Mouse (Mus musculus): Measurements from ENCODE around the gene Hist1h1d. TPM values are rescaled to one million over a fixed set of nuclear protein-coding genes. Genes with fewer than 3 reads are reported as not detected.

The Hist1h1d gene
- polyA plus RNA-seq, 1 experiment, result 0.77 TPM

Other genes starting within 250 kb of the Hist1h1d start
- 0.45 and 1.00 TPM in 2 replicates for gene Zfp322a, start 184.1 kb upstream of the Hist1h1d start, polyA plus RNA-seq (2012)
- gene Abt1, start 129.4 kb upstream of the Hist1h1d start, polyA plus RNA-seq (2012), result 10.5 and 13.8 TPM in 2 replicates
- not detected in 2 replicates for gene Btn1a1, start 87.4 kb upstream of the Hist1h1d start, polyA plus RNA-seq (2012)
- gene Btn2a2, start 64.4 kb upstream of the Hist1h1d start, polyA plus RNA-seq (2012), result not detected in 2 replicates
- 33.5 and 38.6 TPM in 2 replicates for gene Hist1h4h, start 22.2 kb upstream of the Hist1h1d start, polyA plus RNA-seq (2012)
- gene Hist1h2af, start 19.4 kb upstream of the Hist1h1d start, polyA plus RNA-seq (2012), result 81.4 and 86.9 TPM in 2 replicates
- 19.0 and 22.6 TPM in 2 replicates for gene Hist1h3g, start 17.8 kb upstream of the Hist1h1d start, polyA plus RNA-seq (2012)
- 2.5 and 3.3 TPM in 2 replicates for gene Hist1h2bh, start 9.9 kb upstream of the Hist1h1d start, polyA plus RNA-seq (2012)
- gene Hist1h3f, start 9.2 kb upstream of the Hist1h1d start, polyA plus RNA-seq (2012), result 5.5 and 6.8 TPM in 2 replicates
- 13.2 and 18.3 TPM in 2 replicates for gene Hist1h4f, start 1.6 kb upstream of the Hist1h1d start, polyA plus RNA-seq (2012)
- gene Hist1h3e, start 9.1 kb downstream of the Hist1h1d start, polyA plus RNA-seq (2012), result 18.9 and 21.1 TPM in 2 replicates
- 16.2 and 16.7 TPM in 2 replicates for gene Hist1h2ae, start 18.0 kb downstream of the Hist1h1d start, polyA plus RNA-seq (2012)
- 46.4 and 66.4 TPM in 2 replicates for gene Hist1h2bg, start 18.1 kb downstream of the Hist1h1d start, polyA plus RNA-seq (2012)
- 3.1 and 11.2 TPM in 2 replicates for gene Hist1h2bf, start 20.9 kb downstream of the Hist1h1d start, polyA plus RNA-seq (2012)
- gene Hist1h2ad, start 21.1 kb downstream of the Hist1h1d start, polyA plus RNA-seq (2012), result 5.5 and 5.7 TPM in 2 replicates
- gene Hist1h3d, start 22.5 kb downstream of the Hist1h1d start, polyA plus RNA-seq (2012), result 6.4 and 7.1 TPM in 2 replicates
- gene Hist1h4d, start 28.3 kb downstream of the Hist1h1d start, polyA plus RNA-seq (2012), result 9.9 and 17.2 TPM in 2 replicates
- gene Hist1h2be, start 67.9 kb downstream of the Hist1h1d start, polyA plus RNA-seq (2012), result 0.79 and 1.1 TPM in 2 replicates
- gene Hist1h1e, start 69.3 kb downstream of the Hist1h1d start, polyA plus RNA-seq (2012), result 9.0 and 14.7 TPM in 2 replicates
- 7.2 TPM in 2 replicates for gene Hist1h2ac, start 130.7 kb downstream of the Hist1h1d start, polyA plus RNA-seq (2012)
- 66.3 and 70.6 TPM in 2 replicates for gene Hist1h2bc, start 130.9 kb downstream of the Hist1h1d start, polyA plus RNA-seq (2012)
- 0.27 TPM in 1 of 2 replicates, not detected in the other for gene Hist1h1t, start 142.6 kb downstream of the Hist1h1d start, polyA plus RNA-seq (2012)
- 4.5 and 10.6 TPM in 2 replicates for gene Hist1h4c, start 145.2 kb downstream of the Hist1h1d start, polyA plus RNA-seq (2012)
- 8.0 and 15.2 TPM in 2 replicates for gene Hfe, start 157.6 kb downstream of the Hist1h1d start, polyA plus RNA-seq (2012)
- gene Hist1h1c, start 185.5 kb downstream of the Hist1h1d start, polyA plus RNA-seq (2012), result 100 and 116 TPM in 2 replicates
- gene Hist1h3c, start 192.3 kb downstream of the Hist1h1d start, polyA plus RNA-seq (2012), result 20.1 and 23.0 TPM in 2 replicates
- gene Hist1h2bb, start 193.5 kb downstream of the Hist1h1d start, polyA plus RNA-seq (2012), result 11.2 and 22.3 TPM in 2 replicates
- 17.6 and 35.4 TPM in 2 replicates for gene Hist1h2ab, start 197.9 kb downstream of the Hist1h1d start, polyA plus RNA-seq (2012)
- 9.2 and 14.4 TPM in 2 replicates for gene Hist1h3b, start 199.0 kb downstream of the Hist1h1d start, polyA plus RNA-seq (2012)
- gene Hist1h4b, start 203.8 kb downstream of the Hist1h1d start, polyA plus RNA-seq (2012), result 13.8 and 16.1 TPM in 2 replicates
- gene Hist1h4a, start 208.0 kb downstream of the Hist1h1d start, polyA plus RNA-seq (2012), result 16.8 and 23.1 TPM in 2 replicates
- gene Hist1h3a, start 209.1 kb downstream of the Hist1h1d start, polyA plus RNA-seq (2012), result 21.7 and 27.6 TPM in 2 replicates
- gene Hist1h1a, start 210.4 kb downstream of the Hist1h1d start, polyA plus RNA-seq (2012), result 1.2 and 3.7 TPM in 2 replicates
- gene Trim38, start 216.7 kb downstream of the Hist1h1d start, polyA plus RNA-seq (2012), result 0.08 TPM in 1 of 2 replicates, not detected in the other